Mouse (Mus musculus) regulatory T cell (primary cell): ENCODE data around the gene Kmt2c.
"Not testable (repeated sequence)": the region's sequence is repeated elsewhere in the genome, so short reads cannot be mapped to it uniquely, and the experiment has no call there.

Experiments used
- in situ Hi-C: fragments of 300-600 bp; cut with MboI, MseI; formaldehyde crosslinking; loops from one replicate; pipeline ENCODE4 v1.15.1; 2025; ENCODE audit warnings: high pct_unique_total_duplicates

The Kmt2c gene

DNA sequence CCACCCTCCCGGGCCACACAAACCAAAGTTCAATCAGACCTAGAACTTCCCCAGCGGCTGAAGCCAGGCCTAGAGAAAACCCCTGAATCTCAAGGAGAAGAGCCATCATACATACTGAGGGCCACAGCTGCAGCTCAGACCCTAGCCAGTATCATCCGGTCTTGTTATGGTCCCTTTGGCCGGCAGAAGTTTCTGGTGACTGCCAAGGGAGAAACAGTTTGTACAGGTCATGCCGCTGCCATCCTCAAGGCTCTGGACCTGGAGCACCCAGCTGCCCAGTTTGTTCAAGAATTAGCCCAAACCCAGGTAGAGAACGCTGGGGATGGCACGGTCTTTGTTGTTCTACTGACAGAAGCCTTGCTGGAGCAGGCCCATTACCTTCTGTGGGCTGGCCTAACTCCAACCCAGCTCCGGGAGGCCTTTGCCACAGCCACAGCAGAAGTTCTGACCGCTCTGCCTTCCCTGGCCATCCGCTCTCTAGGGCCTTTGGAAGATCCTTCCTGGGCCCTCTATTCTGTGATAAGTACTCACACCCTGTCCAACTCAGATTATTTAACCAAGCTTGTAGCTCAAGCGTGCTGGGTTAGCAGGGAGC is 17.8 kb upstream of the Kmt2c start:
- in situ Hi-C loops, result no loop called here

DNA sequence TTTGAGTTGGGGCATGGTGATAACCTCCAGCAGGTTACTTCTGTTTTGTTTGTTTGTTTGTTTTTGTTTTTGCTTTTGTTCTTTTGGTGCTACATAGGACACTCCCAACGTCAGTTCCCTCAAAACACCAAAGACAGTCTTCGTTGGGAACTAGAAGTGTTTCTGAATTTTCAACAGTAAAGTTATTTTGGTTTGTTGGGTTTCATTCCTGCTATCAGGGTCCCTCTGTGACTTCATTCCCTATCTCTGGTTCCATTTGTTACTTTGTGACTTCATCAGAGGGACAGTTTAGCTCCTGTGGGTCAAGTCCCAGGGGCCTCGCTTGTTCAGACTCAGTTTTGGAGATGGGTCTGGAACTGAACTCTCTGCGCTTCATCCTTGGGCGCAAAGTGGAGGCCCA is 17.2 kb upstream of the Kmt2c start, which contains the start of gene Cct8l1:
Gene Cct8l1, plus strand, starts transcription at position 301 of the 400 bp plus-strand sequence.
- in situ Hi-C loops, result no loop called here

DNA sequence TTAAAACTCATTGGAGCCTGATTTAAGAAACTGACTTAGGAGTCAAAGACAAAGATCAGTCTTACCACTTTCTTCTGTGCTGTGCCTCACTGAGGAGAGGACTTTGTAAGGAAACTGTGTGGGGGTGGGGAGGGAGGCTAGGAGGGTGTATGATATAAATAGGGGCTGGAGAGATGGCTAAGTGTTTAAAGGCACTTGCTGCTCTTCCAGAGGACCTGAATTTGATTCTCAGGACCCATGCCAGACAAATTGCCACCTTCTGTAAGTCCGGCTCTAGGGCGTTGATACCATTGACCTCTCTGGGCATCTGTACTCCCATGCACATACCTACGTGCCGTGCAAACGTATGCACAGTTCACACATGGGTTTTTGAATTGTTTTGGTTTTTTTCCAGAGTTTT is 7.5 kb upstream of the Kmt2c start:
- in situ Hi-C loops, result no loop called here

DNA sequence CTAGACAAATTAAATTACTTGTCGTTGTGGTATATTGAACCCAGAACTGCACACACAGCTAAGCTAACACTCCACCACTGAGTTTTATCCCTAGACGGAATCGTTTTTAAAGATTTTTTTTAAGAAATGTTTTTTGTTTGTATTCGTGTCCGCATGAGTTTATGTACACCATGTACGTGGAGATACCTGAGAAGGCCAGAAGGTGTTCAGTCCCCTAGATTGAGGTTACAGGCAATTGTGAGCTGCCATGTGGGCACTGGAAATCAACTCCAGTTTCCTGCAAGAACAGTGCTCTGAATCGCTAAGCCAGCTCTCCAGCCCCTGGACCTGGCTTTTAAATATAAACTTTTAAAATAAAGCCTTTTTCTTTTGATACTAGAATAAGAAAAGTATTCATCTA is 2.1 kb upstream of the Kmt2c start:
- in situ Hi-C loops, result no loop called here

DNA sequence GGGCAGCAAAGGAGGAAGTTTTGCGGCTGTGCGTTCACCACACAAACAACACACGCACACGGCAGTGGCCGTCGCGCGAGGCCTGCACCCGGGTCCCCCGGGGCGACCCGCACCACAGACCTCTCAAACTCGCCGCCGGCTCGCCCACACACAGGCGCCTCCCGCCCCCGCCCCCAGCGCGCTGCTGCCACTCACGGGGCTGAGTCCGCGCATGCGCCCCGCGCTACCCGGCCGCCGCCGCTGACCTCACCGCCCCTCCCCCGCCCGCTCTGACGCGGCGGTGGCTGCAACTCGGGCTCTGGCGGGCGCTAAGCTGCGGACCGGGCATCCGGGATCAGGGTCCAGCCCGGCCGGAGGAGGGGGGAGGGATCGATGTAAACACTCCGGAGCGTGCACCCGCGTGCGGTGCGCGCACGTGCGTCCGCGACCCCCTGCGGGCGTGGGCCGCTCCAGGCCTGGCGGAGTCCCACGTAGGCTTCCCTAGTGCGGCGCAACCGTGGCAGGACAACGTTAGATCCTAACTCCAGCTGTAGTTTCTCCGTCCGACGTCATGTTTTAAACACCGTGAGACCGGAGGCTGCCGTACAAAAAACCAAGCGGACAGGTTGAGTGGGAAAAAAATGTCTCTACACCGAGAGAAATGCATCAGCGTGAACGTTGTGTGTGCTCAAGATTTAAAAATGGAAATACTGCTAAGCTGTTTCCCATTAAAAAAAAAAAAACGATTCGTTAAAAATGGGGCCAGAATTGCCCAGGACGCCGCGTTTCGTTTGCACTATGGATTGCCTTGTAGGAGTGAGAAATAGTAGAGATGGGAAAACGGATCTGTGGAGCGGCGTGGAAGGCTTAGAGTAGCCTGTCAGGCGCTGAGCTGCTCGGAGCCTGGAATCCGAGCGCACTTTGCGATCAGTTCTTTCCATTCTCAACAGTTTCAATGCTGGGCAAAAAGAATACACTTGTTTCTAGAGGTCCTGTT is 1.1 kb upstream of the Kmt2c start:
- in situ Hi-C loops, result loop anchor here (5.0 kb wide), 1 partner anchor 33 kb away; no protein-coding TSS in a partner anchor

DNA sequence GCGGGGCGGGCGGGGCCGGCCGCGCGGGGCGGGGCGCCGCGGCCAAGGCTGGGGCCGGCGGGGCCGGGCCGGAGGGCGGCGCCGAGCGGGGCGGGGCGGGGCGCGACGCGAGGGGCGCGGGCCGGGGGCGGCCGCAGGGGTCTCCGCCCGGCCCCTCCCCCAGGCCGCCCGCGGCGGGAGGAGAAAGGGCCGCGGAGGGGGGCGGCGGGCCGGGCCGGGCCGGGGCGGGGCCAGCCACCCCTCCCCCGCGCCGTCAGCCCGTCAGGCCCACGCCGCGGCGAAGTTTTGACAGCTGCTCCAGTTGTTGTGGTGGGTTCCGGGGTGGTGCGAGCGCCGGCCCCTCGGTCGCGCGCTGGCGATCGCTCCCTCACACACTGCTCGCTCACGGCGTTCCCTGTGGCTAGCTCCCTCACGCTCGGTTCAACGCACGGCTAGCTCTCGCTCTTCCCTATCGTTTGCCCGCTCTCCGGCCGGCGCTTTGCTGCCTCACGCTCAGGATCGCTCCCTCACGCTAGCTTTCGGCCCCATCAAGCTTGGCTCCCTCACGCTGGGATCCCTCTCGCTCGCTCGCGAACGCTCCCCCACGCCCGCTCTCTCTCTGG is 339 bp upstream of the Kmt2c start:
- in situ Hi-C loops, result loop anchor here (5.0 kb wide), 1 partner anchor 33 kb away; no protein-coding TSS in a partner anchor

DNA sequence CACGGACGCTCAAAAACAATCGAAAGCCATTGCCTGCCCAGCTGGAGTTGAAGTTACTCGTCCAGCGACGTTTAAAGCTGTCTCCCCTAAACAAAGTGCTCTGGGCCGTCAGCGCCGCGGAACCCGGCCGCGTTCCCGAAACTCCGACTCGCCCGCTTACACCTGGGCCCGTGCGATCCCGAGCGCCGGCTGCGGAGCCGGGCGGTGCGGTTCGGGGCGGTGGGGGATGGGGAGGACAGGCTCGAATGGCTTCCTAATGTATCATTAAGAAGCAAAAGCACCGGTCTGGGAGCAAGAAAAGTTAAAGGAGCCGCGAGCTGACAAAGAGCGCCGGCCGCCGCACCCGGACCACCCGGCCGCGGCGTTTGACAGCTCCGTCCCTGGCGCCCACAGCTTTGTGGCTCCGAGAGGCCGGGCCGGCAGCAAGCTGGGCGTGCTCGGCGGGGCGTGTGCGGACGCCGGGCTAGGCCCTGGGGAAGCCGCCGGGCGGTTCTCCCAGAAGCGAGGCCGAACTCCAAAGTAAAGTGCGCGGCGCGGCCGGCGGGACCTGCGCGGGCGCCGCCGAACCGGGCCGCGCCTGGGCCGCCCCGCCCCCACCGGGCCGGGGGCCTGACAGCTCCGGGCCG is 750 bp downstream of the Kmt2c start:
- in situ Hi-C loops, result loop anchor here (5.0 kb wide), 1 partner anchor 34 kb away; no protein-coding TSS in a partner anchor

DNA sequence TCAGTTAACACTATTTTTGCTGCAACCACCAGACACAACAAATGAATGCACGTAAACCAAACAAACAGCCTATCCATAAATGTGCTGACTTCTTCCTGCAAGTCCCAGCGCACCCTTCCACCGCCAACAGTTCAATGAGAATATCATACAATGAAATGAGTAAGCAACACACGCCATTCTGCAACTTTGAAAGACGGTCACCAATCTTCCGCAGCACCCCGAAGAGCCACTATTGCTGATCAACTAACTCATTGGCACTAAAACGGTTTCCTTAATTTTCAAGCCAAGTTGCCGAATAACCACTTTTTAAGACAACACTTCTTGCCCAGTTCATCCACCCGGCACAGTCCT is 1.2 kb downstream of the Kmt2c start:
- in situ Hi-C loops, result loop anchor here (5.0 kb wide), 1 partner anchor 35 kb away; no protein-coding TSS in a partner anchor

DNA sequence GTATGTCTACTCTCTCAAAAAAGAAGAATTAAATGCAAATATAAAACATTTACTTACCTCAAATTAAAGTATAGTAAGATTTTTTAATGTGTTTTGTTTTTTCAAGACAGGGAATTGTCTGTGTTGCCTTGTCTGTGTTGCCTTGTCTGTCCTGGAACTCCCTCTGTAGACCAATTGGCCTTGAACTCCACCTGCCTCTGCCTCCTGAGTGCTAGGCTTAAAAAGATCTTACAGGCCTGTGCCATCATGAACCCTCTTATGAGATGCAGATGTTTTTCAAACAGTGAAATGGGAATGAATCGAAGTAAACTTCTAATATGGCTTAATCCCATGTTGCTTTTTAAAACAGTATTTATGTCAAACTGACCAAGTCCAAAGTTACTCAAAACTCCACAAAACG is 1.9 kb downstream of the Kmt2c start:
- in situ Hi-C loops, result loop anchor here (5.0 kb wide), 1 partner anchor 36 kb away; no protein-coding TSS in a partner anchor

DNA sequence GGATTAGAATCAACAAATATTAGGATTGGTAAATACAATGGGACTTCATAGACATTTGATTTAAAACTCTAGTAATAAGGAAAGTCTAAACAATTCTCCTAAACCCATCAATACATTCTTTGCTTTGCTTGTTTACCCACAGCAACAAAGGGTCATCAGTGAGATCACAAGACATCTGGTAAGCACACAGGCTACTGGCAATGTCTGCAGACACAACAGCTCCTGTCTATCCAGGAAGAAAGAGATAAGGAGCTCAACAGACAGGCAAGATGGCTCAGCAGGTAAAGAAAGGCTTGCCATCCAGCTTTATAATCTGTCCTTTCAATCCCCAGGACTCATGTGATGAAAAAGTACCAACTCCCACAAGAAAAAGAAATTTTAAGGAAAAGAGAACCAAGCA is 19.7 kb downstream of the Kmt2c start:
- in situ Hi-C loops, result no loop called here

DNA sequence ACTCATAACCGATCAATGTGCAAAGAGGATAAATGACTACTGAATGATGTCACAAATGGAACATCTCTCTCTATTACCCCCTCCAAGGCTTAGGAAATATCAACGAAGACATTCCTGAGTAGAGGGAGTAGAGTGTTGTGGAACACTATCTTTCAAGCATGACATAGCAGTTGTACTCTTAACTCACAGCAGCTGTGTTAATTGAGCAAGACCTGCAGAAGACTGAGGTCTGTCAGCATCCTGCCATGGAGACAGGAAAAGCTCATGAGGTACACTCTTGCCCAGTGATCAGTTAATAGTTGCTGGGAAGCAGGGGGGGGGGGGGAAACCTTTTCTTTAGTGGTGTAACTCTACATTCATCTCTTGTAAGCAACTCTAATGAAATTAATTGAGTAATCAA is 22.8 kb downstream of the Kmt2c start:
- in situ Hi-C loops, result no loop called here

DNA sequence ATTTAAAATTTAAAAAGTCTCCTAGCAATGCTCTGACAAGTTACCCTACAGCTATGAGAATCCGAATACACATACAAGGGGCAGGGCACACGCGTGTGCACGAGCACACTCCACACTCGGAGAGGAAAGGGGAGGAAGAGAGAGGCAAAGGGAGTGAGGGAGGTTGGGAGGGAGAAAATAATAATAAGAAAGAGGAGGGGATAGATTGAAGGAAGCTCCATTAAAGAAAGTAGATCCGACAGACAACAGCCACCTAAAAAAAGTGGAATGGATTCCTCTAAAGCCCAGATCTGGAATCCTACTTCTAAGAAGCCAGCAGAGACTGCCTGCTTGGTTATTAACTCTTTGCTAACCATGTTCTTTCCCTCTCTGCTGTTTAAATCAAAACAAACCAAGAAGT is 26.5 kb downstream of the Kmt2c start:
- in situ Hi-C loops, result no loop called here

DNA sequence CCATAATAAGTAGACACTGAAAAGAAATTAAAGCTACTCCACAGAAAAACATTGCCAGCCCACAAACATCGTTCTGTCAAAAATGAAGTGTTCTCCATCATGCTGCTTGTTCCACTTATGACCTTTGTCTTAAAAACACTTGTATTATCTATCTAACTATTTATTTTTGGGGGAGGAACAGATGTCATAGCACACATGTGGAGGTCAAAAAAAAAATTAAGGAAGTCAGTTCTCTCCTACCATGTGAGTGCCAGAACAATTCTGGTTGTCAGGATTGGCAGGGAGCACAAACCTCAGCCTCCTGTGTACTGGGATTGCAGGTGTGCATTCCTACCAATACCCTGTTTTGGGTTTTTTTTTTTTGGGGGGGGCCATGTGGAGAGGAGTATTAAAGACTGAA is 36.6 kb downstream of the Kmt2c start:
- in situ Hi-C loops, result no loop called here

DNA sequence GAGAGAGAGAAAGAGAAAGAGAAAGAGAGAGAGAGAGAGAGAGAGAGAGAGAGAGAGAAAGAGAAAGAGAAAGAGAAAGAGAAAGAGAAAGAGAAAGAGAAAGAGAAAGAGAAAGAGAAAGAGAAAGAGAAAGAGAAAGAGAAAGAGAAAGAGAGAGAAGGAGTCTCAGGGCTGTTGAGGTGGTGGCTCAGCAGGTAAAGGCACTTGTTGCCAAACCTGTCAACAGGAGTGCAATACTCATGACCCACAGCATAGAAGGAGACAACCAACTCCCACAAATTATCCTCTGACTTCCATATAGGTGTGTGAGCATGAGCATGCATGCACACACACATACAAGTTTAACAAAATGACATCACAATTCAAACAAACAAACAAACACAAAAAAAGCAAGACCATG is 43.2 kb downstream of the Kmt2c start:
- in situ Hi-C loops, result not testable (repeated sequence)

DNA sequence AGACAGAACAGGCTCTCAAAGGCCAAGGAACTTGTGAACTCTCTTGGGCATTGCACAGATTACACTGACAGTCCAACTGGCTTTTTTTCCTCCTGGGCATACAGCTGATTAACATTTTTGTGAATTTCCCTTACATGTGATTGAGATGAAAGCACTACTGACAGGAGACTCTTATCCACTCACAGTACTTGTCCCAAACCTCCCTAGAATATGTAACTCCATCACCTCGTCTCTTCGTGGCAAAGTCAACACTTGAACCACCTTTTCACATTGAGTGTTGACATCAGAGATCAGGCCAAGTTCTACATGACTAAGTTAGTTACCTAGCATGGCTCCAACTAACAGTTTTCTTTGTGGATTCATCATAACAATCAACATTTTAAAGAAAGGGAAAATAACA is 45.9 kb downstream of the Kmt2c start:
- in situ Hi-C loops, result no loop called here

DNA sequence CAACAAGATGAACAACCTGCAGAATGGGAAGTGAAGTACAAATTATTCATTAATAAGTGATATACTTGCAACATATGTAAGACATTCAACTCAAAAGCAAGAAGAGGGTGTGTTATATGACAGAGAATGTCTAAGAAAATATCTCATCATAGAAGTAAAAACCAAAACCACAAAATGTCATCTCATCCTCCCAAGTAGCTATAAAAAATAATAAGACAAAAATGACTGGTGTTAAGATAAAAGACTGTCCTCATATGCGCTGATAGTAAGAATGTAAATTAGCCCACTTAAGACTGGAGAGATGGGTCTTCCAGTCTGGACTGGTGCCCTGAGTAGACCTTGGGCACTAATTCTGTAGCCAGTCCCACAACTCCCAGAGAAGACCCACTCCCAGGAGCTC is 61.1 kb downstream of the Kmt2c start:
- in situ Hi-C loops, result no loop called here

DNA sequence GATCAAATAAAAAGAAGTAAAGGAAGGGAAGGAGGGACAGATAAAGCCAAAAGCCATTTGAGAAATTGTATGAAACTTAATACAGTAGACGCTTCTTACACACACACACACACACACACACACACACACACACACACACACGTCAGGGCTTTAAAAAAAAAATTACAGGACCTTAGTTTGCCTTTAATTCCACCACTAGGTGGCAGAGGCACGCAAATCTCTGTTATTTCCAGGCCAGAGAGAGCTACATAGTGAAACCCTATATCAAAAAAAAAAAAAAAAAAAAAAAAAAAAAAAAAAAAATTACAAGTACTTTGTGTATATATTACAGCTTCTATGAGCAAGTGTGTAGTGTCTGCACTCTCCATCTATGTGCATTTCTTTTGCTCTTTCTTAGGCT is 62.5 kb downstream of the Kmt2c start:
- in situ Hi-C loops, result no loop called here

DNA sequence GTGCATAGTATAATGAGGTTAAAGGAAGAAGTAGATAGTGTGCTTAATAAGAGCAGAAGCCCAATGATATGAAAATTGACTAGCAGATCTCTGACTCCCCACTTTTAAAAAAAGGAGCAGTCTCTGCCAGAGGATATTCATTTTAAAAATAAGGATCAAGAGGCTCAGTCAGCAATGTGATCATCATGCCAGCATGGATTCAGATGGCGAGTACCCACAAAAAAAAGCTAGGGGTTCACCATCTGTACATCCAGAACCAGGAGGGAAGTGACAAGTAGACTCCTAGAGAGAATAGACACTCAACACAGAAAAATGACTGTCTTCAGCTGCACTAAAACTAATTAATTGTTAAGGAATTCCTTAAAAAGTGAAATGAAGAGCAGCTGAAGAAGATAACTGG is 76.0 kb downstream of the Kmt2c start:
- in situ Hi-C loops, result no loop called here

DNA sequence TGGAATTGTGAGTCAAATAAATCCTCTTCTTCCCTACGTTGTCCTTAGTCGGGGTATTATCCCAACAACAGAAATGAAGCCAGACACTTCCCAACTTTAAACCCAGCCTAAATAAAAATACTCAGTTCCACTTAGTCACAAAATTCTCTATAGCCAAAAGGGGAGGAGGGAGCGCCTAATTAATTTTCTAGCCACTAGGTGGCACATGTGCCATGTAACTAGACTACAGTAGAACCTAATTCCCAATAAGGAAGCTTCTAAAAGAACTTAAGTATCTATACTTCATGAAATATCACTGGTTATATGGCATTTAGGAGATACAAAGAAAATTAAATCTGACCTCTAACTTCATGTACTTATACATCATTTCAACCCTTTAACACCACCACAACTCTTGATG is 78.0 kb downstream of the Kmt2c start:
- in situ Hi-C loops, result no loop called here

DNA sequence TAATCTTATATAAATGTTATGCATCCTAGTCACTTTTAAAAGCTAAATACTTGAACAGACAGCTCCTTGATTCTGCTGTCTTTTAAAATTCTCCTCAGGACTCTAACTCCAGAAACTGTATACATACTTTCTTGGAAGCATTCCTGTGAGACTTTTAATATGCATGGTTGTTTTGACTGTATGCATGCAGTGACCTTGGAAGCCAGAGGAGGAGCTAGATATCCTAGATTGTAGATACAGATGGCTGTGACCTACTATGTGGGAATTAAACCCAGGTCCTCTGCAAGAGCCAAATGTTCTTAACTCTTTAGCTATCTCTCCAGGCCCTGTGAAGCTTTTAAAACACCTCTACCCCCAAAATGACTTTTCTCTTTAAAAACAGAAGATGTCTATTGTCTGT is 83.2 kb downstream of the Kmt2c start:
- in situ Hi-C loops, result no loop called here

DNA sequence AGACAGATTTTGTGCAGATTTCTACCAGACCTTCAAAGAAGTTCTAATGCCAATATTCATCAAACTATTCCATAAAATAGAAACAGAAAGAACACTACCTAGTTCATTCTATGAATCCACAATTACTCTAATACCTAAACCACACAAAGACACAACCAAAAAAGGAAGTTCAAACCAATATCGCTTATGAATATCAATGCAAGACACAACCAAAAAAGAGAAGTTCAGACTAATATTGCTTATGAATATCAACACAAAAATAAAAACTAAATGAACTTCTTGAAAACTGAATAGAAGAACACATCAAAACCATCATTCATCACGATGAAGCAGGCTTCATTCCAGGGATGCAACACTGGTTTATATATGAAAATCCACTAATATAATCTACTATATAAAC is 101.9 kb downstream of the Kmt2c start:
- in situ Hi-C loops, result no loop called here

DNA sequence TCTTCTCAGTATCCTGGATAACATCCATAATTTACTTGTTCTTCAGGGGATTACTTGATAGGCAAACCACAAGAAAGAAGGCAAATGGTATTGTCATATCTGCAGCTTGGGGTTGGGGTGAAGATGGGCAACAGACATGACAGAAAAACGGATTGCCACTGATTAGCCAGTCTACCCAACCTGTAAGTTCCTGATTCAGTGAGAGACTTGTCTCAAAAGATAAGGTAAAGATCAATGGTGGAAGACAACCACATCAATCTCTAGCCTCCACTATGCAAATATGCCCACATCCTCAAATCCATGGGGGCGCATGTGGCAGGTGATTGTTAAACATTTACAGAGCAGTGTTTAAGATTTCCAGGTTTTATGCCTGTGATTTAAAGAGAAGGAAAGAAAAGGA is 105.9 kb downstream of the Kmt2c start:
- in situ Hi-C loops, result no loop called here
